Mouse (Mus musculus) myocyte (in vitro differentiated cells): ENCODE results near the gene Ptdss2. TPM values are rescaled to one million over a fixed set of nuclear protein-coding genes. Genes with fewer than 3 reads are reported as not detected.

Source experiments
- H3K27me3 ChIP-seq: one replicate; pipeline ENCODE4 v1.6.1; 2011; ENCODE audit not compliant: control insufficient read depth, insufficient read depth, insufficient read length
- H3K36me3 ChIP-seq: one replicate; pipeline ENCODE4 v1.6.1; 2011; ENCODE audit not compliant: control insufficient read depth, insufficient read depth
- H3K4me2 ChIP-seq: one replicate; pipeline ENCODE4 v1.6.1; 2011; ENCODE audit warnings: low read depth, control low read depth
- H3K4me3 ChIP-seq: one replicate; pipeline ENCODE4 v1.5.1; 2011; ENCODE audit warnings: mild to moderate bottlenecking, control low read depth, moderate library complexity
- H3K79me2 ChIP-seq: one replicate; pipeline ENCODE4 v1.6.1; 2011; ENCODE audit not compliant: control insufficient read depth, insufficient read depth
- H3ac ChIP-seq: one replicate; pipeline ENCODE4 v1.6.1; 2011; ENCODE audit not compliant: control insufficient read depth, insufficient read length
- CEBPB ChIP-seq: IDR thresholded peaks from 2 replicates; pipeline ENCODE4 v1.6.1; 2011; ENCODE audit warnings: mild to moderate bottlenecking, moderate library complexity; ENCODE audit not compliant: poor library complexity, insufficient read depth, severe bottlenecking
- E2F4 ChIP-seq: IDR thresholded peaks from one replicate; pipeline ENCODE4 v1.6.1; 2011; ENCODE audit warnings: mild to moderate bottlenecking, control low read depth, moderate library complexity; ENCODE audit not compliant: insufficient read depth
- MAX ChIP-seq: IDR thresholded peaks from one replicate; pipeline ENCODE4 v1.6.1; 2011; ENCODE audit warnings: low read depth, mild to moderate bottlenecking, control low read depth
- MYOD1 ChIP-seq, 3 experiments: IDR thresholded peaks; one replicate each; pipeline ENCODE4 v1.6.1; 2011; ENCODE audit warnings: control low read depth in 2 of 3, low read depth in 2 of 3, mild to moderate bottlenecking in 2 of 3, moderate library complexity in 1 of 3; ENCODE audit not compliant: insufficient read length in 2 of 3, control insufficient read depth in 1 of 3
- MYOG ChIP-seq, 3 experiments: IDR thresholded peaks; one replicate each; pipeline ENCODE4 v1.6.1; 2011; ENCODE audit warnings: control low read depth in 2 of 3, low read depth in 2 of 3, mild to moderate bottlenecking in 2 of 3; ENCODE audit not compliant: insufficient read length in 2 of 3, control insufficient read depth in 1 of 3, insufficient read depth in 1 of 3
- POLR2A ChIP-seq: IDR thresholded peaks from one replicate; pipeline ENCODE4 v1.6.1; 2011; ENCODE audit warnings: low read depth, mild to moderate bottlenecking, control low read depth, moderate library complexity; ENCODE audit not compliant: insufficient read length
- POLR2AphosphoS2 ChIP-seq: IDR thresholded peaks from one replicate; pipeline ENCODE4 v1.6.1; 2011; ENCODE audit warnings: low read depth, control low read depth; ENCODE audit not compliant: insufficient read length
- REST ChIP-seq: IDR thresholded peaks from one replicate; pipeline ENCODE4 v1.6.1; 2011; ENCODE audit warnings: mild to moderate bottlenecking, control low read depth, moderate library complexity; ENCODE audit not compliant: insufficient read depth, insufficient read length
- SRF ChIP-seq: IDR thresholded peaks from one replicate; pipeline ENCODE4 v1.6.1; 2011; ENCODE audit warnings: low read depth; ENCODE audit not compliant: control insufficient read depth, insufficient read length
- TCF12 ChIP-seq: IDR thresholded peaks from one replicate; pipeline ENCODE4 v1.6.1; 2011; ENCODE audit warnings: mild to moderate bottlenecking, control low read depth; ENCODE audit not compliant: poor library complexity, insufficient read depth, severe bottlenecking
- TCF3 ChIP-seq: IDR thresholded peaks from one replicate; pipeline ENCODE4 v1.6.1; 2011; ENCODE audit warnings: low read depth, control low read depth; ENCODE audit not compliant: insufficient read length
- USF1 ChIP-seq: IDR thresholded peaks from one replicate; pipeline ENCODE4 v1.6.1; 2011; ENCODE audit warnings: low read depth, mild to moderate bottlenecking, control low read depth, moderate library complexity
- polyA plus RNA-seq: library from polyadenylated mRNA; unstranded; fragments of >200 nt; fragmentation: generic; extraction: Trizol; gene quantifications from one replicate; pipeline ENCODE4 v1.2.1, GENCODE M21; 2012; ENCODE audit warnings: missing spikeins

Gene Ptdss2
- polyA plus RNA-seq, 1 experiment: 28.0 TPM

GRCm38 (mm10) chr7:141191796-141192685 is 69.9 kb downstream of the Ptdss2 start:
- peak overlapping the region; percentile 75 for H3K4me2 ChIP-seq
- H3K27me3 ChIP-seq: no peaks in the 10 kb centered on the region
- H3K4me3 ChIP-seq: peak overlapping the region; percentile 47
- H3K36me3 ChIP-seq: peaks cover 18% of the 10 kb centered on the region
- TF ChIP-seq POLR2A: no peak
- no peak for TF ChIP-seq TCF3
- no peak for TF ChIP-seq MAX
- TF ChIP-seq REST: no peak
- no peak for TF ChIP-seq MYOG (IDR thresholded peaks at IDR 0.05; ENCODE audit: control insufficient read depth in 1 of 3, insufficient read depth in 1 of 3, insufficient read length in 2 of 3, low read depth in 2 of 3)
- TF ChIP-seq SRF: no peak
- no peak for TF ChIP-seq POLR2AphosphoS2
- no peak for TF ChIP-seq USF1
- TF ChIP-seq E2F4: no peak
- TF ChIP-seq MYOD1 (IDR thresholded peaks at IDR 0.05; ENCODE audit: control insufficient read depth in 1 of 3, insufficient read length in 2 of 3, low read depth in 2 of 3): no peak
- no peak for TF ChIP-seq TCF12
- TF ChIP-seq CEBPB: no peak
- no peak overlapping the region for H3ac ChIP-seq
- peaks cover 9% of the 10 kb centered on the region for H3K79me2 ChIP-seq

- Histone ChIP-seq H3K27me3 (no peaks in the 10 kb centered on the region), H3K4me2 (peak overlapping the region; percentile 75), H3K4me3 (peak overlapping the region; percentile 47), H3ac (peak overlapping the region; percentile 82), H3K36me3 (peaks cover 18% of the 10 kb centered on the region), H3K79me2 (peaks cover 9% of the 10 kb centered on the region)
- TF ChIP-seq MYOG (IDR thresholded peaks at IDR 0.05; ENCODE audit: control insufficient read depth in 1 of 3, insufficient read depth in 1 of 3, insufficient read length in 2 of 3, low read depth in 2 of 3) (no peak), REST (no peak), E2F4 (no peak), CEBPB (no peak), POLR2A (no peak), TCF12 (no peak), TCF3 (no peak), MYOD1 (IDR thresholded peaks at IDR 0.05; ENCODE audit: control insufficient read depth in 1 of 3, insufficient read length in 2 of 3, low read depth in 2 of 3) (no peak), POLR2AphosphoS2 (no peak), SRF (no peak), USF1 (no peak), MAX (no peak)
Observed at GRCm38 (mm10) chr7:141192776-141193347, 70.7 kb downstream of the Ptdss2 start.

DNA sequence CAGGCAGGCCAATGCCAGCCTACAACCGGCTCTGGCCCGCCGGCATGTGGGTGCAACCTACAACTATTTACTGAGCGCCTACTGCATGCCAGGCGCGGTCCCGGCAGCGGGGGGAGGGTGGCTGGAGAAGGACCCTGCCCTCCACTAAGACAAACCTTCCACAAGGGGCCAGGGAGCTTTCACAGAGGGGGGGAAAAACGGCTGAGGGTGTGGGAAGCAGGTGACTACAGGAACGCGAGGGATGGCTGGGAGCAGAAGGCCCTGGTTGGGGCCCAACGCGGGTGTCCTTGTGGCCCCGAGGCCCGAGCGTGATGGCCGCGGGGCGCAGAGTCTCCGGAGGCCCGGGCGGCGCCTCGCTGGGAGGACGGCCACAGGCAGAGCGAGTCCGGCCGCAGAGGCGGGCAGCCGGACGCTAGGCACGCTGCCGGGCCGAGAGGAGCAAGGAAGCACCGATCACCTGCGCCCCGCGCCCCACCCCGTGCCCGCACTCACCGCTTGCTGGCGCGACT is 71.2 kb downstream of the Ptdss2 start:
- Histone ChIP-seq H3K4me3 (peak overlapping the region; percentile 47), H3K27me3 (no peaks in the 10 kb centered on the region), H3K79me2 (peaks cover 9% of the 10 kb centered on the region), H3K4me2 (peak overlapping the region; percentile 75), H3ac (peak overlapping the region; percentile 82), H3K36me3 (peaks cover 18% of the 10 kb centered on the region)
- TF ChIP-seq USF1 (no peak), TCF3 (no peak), MYOD1 (IDR thresholded peaks at IDR 0.05; ENCODE audit: control insufficient read depth in 1 of 3, insufficient read length in 2 of 3, low read depth in 2 of 3) (peak in 1 of 3 experiments; percentile 11), POLR2AphosphoS2 (no peak)

- peak within 1 kb of the TSS; percentile 82 for H3ac ChIP-seq
- H3K4me2 ChIP-seq: peak within 1 kb of the TSS; percentile 99
- TF ChIP-seq POLR2AphosphoS2 (peak; percentile 72), TCF12 (no peak), SRF (peak; percentile 56), POLR2A (peak; percentile 69)
- H3K36me3 ChIP-seq: peaks cover 18% of the 10 kb centered on the region
- peaks cover 9% of the 10 kb centered on the region for H3K79me2 ChIP-seq
- H3K27me3 ChIP-seq: no peaks in the 10 kb centered on the region
- H3K4me3 ChIP-seq: peak within 1 kb of the TSS; percentile 47
Observed at GRCm38 (mm10) chr7:141193948-141194347, 71.8 kb downstream of the Ptdss2 start, which contains the start of the genes Hras and Lrrc56. TSS of gene Hras (minus strand) at chr7:141194005. TSS of gene Lrrc56 (plus strand) at chr7:141194157.
